Mouse (Mus musculus): ENCODE measurements at regions not wholly inside any gene's neighbourhood (a gene's known extent, or its start where the extent isn't known, plus 50 kb on each side); places are given as distances from the start of the nearest gene placed in this dataset.

- TF ChIP-seq CTCF (IDR thresholded peaks at IDR 0.05; ENCODE audit: low read depth) (no peak), EP300 (IDR thresholded peaks at IDR 0.05; ENCODE audit: low read depth) (no peak)
- no peaks in the 10 kb centered on the region for H3K27me3 ChIP-seq (ENCODE audit: control insufficient read depth, insufficient read depth, low read length)
- H3K9ac ChIP-seq (replicated peaks): no peak overlapping the region
- H3K27ac ChIP-seq: no peak overlapping the region
- no peaks in the 10 kb centered on the region for H3K36me3 ChIP-seq (replicated peaks; ENCODE audit: control insufficient read depth, insufficient read depth, low read depth)
- no peaks in the 10 kb centered on the region for H3K9me3 ChIP-seq (ENCODE audit: control insufficient read depth, low read length)
- H3K4me1 ChIP-seq (replicated peaks; ENCODE audit: control insufficient read depth in 2 of 2, insufficient read depth in 2 of 2, low read length in 1 of 2): no peaks in the 10 kb centered on the region
- DNase-seq (ENCODE audit: low read depth in 3 of 3, low spot score in 3 of 3) (no peak), ATAC-seq (ENCODE audit: insufficient read depth) (no peak)
- no peak overlapping the region for H3K4me2 ChIP-seq (ENCODE audit: low read depth)
- 56% methylated on average over 3 of the region's 3 CpGs for WGBS (ENCODE audit: insufficient replicate concordance)
- H3K4me3 ChIP-seq (ENCODE audit: insufficient read depth in 1 of 2, low read depth in 2 of 2, low read length in 2 of 2): no peak overlapping the region
These were observed 54.5 kb upstream of the Tmem132d start for GRCm38 (mm10) chr5:128487371-128487770.

GRCm38 (mm10) chr5:128484116-128484515 lies 51.2 kb upstream of the Tmem132d start:
- H3K36me3 ChIP-seq (replicated peaks; ENCODE audit: control insufficient read depth, insufficient read depth, low read depth): no peaks in the 10 kb centered on the region
- 29% methylated on average over 6 of the region's 6 CpGs for WGBS (ENCODE audit: insufficient replicate concordance)
- H3K4me1 ChIP-seq (replicated peaks; ENCODE audit: control insufficient read depth in 2 of 2, insufficient read depth in 2 of 2, low read length in 1 of 2): no peaks in the 10 kb centered on the region
- H3K27me3 ChIP-seq (ENCODE audit: control insufficient read depth, insufficient read depth, low read length): no peaks in the 10 kb centered on the region
- H3K27ac ChIP-seq: no peak overlapping the region
- TF ChIP-seq EP300 (IDR thresholded peaks at IDR 0.05; ENCODE audit: low read depth): no peak
- no peak for TF ChIP-seq CTCF (IDR thresholded peaks at IDR 0.05; ENCODE audit: low read depth)
- ATAC-seq (ENCODE audit: insufficient read depth): no peak
- H3K9ac ChIP-seq (replicated peaks): no peak overlapping the region
- no peak overlapping the region for H3K4me3 ChIP-seq (ENCODE audit: insufficient read depth in 1 of 2, low read depth in 2 of 2, low read length in 2 of 2)
- no peaks in the 10 kb centered on the region for H3K9me3 ChIP-seq (ENCODE audit: control insufficient read depth, low read length)
- H3K4me2 ChIP-seq (ENCODE audit: low read depth): no peak overlapping the region
- no peak for DNase-seq (ENCODE audit: low read depth in 3 of 3, low spot score in 3 of 3)

- H3K27ac ChIP-seq: no peak overlapping the region
- 9% methylated on average over 13 of the region's 13 CpGs for WGBS (ENCODE audit: insufficient replicate concordance)
- H3K27me3 ChIP-seq (ENCODE audit: control insufficient read depth, insufficient read depth, low read length): no peaks in the 10 kb centered on the region
- H3K4me2 ChIP-seq (ENCODE audit: low read depth): no peak overlapping the region
- no peaks in the 10 kb centered on the region for H3K36me3 ChIP-seq (replicated peaks; ENCODE audit: control insufficient read depth, insufficient read depth, low read depth)
- no peaks in the 10 kb centered on the region for H3K9me3 ChIP-seq (ENCODE audit: control insufficient read depth, low read length)
- H3K4me3 ChIP-seq (ENCODE audit: insufficient read depth in 1 of 2, low read depth in 2 of 2, low read length in 2 of 2): no peak overlapping the region
- H3K4me1 ChIP-seq (replicated peaks; ENCODE audit: control insufficient read depth in 2 of 2, insufficient read depth in 2 of 2, low read length in 1 of 2): no peaks in the 10 kb centered on the region
- TF ChIP-seq CTCF (IDR thresholded peaks at IDR 0.05; ENCODE audit: low read depth) (no peak), EP300 (IDR thresholded peaks at IDR 0.05; ENCODE audit: low read depth) (no peak)
- no peak for ATAC-seq (ENCODE audit: insufficient read depth)
- H3K9ac ChIP-seq (replicated peaks): no peak overlapping the region
- DNase-seq (ENCODE audit: low read depth in 3 of 3, low spot score in 3 of 3): no peak
These were observed 50.5 kb upstream of the Tmem132d start for GRCm38 (mm10) chr5:128483441-128483810.

- H3K9ac ChIP-seq (replicated peaks): no peak overlapping the region
- H3K4me3 ChIP-seq (ENCODE audit: insufficient read depth in 1 of 2, low read depth in 2 of 2, low read length in 2 of 2): no peak overlapping the region
- DNase-seq (ENCODE audit: low read depth in 3 of 3, low spot score in 3 of 3): no peak
- no peak overlapping the region for H3K27ac ChIP-seq
- no peak overlapping the region for H3K4me2 ChIP-seq (ENCODE audit: low read depth)
- WGBS (ENCODE audit: insufficient replicate concordance): 7% methylated on average over 20 of the region's 20 CpGs
- no peak for TF ChIP-seq EP300 (IDR thresholded peaks at IDR 0.05; ENCODE audit: low read depth)
- TF ChIP-seq CTCF (IDR thresholded peaks at IDR 0.05; ENCODE audit: low read depth): no peak
- H3K36me3 ChIP-seq (replicated peaks; ENCODE audit: control insufficient read depth, insufficient read depth, low read depth): no peaks in the 10 kb centered on the region
- no peak for ATAC-seq (ENCODE audit: insufficient read depth)
- H3K9me3 ChIP-seq (ENCODE audit: control insufficient read depth, low read length): no peaks in the 10 kb centered on the region
- no peaks in the 10 kb centered on the region for H3K27me3 ChIP-seq (ENCODE audit: control insufficient read depth, insufficient read depth, low read length)
- H3K4me1 ChIP-seq (replicated peaks; ENCODE audit: control insufficient read depth in 2 of 2, insufficient read depth in 2 of 2, low read length in 1 of 2): no peaks in the 10 kb centered on the region
These were observed 50.0 kb upstream of the Tmem132d start for GRCm38 (mm10) chr5:128482617-128483440.

Data from liver, embryonic 14.5 days (tissue).